Mouse (Mus musculus) left cerebral cortex, adult 18-20 months (tissue): ENCODE results near the gene Kif21b. TPM values are rescaled to one million over a fixed set of nuclear protein-coding genes. Genes with fewer than 3 reads are reported as not detected.

Experiments
- DNase-seq, 2 experiments: peaks; one replicate each; pipeline ENCODE4 v3.0.0; 2021 to 2022; ENCODE audit warnings: low spot score in 2 of 2, mixed read lengths in 1 of 2
- total RNA-seq, 2 experiments: library from RNA; stranded (reverse); gene quantifications; 2 replicates each; pipeline ENCODE4 v1.2.3; 2021

The Kif21b gene
- total RNA-seq, 2 experiments from 2014 or later: 54.8 to 57.3 TPM

DNA sequence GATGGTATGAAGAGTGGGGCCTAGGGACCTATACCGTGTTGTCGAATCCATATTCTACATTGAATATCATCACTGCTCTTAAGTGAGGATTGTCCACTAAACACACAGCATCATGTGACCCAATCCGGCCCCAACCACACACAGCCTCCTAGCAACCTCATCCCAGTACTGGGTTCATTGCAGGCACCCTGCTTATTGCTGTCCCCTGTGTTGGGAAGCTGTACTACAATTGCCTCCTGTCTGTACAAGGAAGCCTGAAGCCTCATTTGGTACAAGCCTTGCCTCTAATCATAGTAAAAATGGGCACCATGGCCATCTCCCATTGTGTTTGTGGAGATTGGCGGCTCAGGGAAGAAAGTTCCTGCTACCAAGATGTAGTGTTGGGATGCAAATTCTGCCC lies 25.1 kb downstream of the Kif21b start:
- no peak for DNase-seq

DNA sequence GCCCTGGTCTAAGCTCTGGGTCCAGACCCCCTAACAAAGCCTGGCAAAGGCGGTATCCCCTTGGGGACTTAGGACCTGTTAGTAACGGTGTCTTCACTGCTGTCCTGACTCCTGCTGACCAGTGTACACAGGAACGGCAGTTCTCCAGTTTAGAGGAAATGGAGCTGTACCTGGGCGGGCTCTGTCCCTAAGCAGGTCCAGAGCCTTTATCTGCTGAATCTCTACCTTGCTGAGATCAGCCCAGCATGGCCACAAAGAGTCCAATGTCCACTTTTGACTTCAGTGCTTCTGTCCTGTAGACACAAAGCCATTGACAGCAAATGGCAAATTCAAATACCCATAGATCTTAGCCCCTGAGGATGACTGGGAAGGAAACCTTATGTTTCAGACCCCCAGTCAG lies 25.8 kb downstream of the Kif21b start:
- no peak for DNase-seq

DNA sequence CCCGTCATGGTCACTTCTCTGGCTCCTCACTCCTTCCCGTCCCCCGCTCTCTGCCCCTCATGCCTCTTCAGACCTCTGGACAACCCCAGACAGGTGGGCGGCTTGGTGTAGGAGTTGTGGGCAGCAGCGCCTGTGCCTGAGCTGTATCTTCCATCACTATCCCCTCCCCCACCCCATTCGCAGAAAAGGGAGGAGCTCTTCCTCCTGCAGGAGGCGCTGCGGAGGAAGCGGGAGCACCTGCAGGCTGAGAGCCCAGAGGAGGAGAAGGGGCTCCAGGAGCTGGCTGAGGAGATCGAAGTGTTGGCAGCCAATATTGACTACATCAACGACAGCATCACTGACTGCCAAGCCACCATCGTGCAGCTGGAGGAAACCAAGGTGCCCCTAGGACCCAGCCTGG lies 28.6 kb downstream of the Kif21b start:
- DNase-seq: no peak

DNA sequence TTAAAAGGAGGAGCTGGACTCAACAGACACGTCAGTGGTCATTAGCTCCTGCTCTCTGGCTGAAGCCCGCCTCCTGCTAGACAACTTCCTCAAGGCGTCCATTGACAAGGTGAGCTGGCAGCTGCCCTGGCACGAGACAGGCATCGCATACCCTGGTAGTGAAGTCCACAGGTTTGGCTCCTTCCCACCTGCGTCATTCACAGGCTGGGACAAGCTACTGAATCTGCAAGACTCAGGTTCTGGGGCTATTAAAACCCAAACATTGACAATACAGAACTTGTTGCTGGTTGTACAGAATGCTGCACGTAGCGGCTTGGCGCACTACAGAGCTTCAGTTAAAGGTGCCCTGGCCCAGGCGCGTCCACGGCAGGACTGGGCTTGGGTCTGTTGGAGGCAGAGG lies 29.1 kb downstream of the Kif21b start:
- no peak for DNase-seq

DNA sequence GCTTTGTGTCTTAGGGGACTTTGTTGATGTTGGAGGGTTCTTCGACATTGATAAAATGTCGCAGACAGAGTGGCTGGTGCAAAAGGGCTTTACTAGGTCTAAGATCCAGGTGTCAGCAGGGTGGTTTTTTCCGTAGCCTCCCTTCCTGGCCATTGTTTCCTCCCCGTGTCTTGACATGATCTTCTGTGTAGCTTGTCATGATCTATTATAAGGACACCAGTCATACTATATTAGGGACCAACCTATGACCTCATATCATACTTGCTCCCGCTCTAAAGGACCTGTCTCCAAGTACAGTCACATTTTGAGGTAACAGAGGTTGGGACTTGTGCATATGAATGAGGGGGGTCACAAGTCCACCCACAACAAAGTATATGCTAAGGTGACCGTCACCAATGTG lies 29.7 kb downstream of the Kif21b start:
- no peak for DNase-seq

DNA sequence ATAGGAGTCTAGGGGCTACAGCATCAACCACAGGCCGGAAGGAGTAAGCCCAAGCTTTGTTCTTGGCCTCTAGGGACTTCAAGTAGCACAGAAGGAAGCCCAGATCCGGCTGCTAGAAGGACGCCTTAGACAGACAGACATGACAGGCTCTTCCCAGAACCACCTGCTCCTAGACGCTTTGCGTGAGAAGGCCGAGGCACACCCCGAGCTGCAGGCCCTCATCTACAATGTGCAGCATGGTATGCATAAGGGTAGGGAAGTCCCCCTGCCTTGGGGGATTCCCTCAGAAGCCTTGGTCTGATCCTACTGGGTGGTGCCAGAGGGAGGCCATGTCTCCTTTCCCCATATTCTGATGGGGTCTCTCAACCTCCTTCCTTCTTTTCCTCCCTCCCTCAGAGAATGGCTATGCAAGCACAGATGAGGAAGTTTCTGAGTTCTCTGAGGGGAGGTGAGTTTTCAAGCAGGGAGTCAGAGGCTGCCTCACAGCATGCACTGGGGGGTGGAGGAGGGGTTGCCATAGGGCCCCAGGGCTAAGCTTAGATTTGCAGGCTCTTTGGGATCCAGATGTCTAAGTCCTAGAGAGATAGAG lies 30.2 kb downstream of the Kif21b start:
- DNase-seq: no peak

DNA sequence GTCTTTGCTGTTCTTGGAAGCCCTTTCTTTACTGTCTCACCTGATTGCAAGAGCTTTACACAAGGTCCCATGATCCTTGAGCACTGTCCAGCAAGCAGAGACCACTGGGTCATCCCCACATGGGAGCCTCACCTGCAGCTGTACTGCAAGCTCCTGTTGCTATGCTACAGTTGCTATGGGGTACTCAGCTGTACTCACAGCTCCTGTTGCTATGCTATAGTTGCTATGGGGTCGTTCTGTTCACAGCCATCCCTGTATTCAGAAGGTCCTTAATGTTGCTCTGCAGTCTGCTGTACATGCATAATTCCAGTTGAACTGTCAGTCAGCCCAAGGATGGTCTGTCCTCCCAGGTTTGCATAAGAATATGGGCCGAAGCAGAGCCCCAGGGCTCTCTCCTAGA lies 34.2 kb downstream of the Kif21b start:
- no peak for DNase-seq

DNA sequence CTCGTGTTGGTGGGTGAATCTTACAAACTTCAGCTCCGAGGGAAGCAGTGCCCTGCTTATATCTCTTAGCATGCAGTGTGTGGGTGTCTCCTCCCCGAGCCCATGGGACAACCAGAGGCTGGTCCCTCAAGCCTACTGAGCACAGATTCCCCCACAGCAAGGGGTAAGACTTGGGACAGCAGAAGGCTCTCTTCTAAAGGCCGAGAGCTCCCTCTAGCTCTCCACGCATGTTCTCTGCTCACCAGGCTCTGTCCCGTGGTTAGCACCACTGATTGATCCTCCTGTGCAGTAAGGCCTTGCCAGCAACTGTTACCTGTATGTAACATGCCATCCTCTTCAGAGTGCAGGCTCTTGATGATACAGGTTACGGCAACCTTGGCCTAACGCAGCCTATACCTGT lies 36.5 kb downstream of the Kif21b start:
- peak; percentile 56 to 62 for DNase-seq

DNA sequence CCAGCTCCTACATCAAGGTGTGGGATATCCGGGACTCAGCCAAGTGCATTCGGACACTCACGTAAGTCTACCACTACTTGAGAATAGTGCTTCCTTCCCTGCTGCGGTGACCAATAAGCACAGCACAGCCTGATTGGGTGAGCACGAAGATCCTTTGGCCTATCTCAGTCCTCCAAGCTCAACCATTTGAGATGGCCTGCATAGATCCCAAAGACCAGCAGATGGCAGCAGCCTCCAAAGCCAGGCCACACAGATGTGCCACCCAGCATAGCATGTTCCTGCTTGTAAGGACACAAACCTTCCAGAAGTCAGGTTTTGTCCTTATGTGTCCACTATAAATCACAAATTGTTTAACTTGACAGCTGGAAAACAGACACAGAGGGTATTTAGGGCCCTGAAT lies 38.9 kb downstream of the Kif21b start:
- DNase-seq: peak; percentile 73 to 79

DNA sequence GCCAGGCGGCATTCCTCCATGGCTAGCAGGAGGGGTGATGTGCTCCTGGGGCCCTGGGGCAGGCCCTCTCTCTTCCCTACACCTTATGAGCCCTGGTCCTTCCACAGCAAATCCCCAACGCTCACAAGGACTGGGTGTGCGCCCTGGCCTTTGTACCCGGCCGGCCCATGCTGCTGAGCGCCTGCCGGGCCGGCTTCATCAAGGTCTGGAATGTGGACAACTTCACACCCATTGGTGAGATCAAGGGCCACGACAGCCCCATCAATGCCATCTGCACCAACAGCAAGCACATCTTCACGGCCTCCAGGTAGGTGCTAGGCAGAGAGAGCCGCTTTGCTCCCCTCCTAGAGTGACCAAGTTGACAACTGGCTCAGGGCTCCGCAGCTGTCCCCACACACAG lies 41.5 kb downstream of the Kif21b start:
- no peak for DNase-seq

DNA sequence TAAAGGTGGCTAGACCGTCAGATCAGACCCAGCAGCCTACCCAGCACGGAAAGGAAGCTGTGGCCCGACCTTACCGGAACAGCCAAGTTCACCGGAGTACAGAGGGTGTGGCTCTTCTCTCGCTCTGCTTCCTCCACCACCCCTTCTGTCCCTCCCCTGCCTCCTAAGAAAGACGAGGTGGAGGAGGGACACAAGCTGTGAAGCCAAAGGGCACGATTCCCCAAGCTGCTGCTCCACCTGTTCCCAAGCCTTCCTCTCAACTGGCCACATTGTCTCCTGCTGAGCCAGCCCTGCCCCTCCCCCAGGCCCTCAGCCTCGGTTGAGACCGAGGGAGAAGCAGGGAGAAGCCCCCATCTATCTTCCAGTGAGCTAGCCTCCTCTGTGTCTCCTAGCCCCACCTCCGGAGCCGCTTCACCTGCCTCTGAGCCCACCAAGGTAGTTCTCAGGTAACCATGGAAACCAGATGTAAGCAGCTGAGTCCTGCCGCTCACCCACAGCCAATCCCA lies 43.0 kb downstream of the Kif21b start:
- DNase-seq: peak in 1 of 2 experiments; percentile 2

DNA sequence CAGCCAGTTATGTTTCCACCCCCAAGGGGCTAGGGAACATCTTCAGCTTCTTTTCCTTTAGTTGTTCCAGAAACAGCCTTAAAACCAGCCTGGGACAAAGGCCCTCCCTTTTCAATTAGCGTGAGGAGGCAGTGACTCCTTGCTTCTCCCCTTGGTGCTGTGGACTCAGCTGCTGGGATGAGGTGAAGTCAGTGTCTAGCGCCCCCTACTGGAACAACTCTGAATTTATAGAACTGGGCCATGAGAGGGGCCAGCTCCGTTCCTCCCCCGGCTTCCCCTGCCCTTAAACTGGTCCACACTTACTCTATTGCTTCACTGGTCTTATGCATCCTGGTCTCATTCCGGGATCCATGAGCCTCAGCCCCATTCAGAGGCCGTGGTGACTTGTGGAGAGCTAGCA lies 44.0 kb downstream of the Kif21b start:
- peak in 1 of 2 experiments; percentile 66 for DNase-seq

DNA sequence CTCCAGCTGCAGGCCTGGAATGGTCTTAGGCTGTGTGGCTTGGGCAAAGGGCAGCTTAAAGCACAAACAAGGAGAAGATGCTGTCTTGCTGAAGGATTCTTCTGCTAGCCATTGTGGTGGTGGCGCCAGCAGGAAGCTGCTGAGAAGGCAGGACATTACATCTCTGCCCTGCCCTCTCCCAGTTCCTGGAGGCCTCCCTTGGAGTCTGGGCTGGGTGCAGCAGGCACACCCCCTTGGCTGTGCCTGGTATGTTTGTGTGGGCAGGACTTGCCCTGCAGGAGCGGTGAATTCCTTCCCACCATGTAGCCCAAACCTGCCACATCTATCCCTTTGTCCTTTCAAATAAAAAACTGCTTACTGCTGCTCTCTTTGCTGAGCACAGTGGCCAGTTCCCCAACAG lies 45.9 kb downstream of the Kif21b start:
- peak in 1 of 2 experiments; percentile 1 for DNase-seq

DNA sequence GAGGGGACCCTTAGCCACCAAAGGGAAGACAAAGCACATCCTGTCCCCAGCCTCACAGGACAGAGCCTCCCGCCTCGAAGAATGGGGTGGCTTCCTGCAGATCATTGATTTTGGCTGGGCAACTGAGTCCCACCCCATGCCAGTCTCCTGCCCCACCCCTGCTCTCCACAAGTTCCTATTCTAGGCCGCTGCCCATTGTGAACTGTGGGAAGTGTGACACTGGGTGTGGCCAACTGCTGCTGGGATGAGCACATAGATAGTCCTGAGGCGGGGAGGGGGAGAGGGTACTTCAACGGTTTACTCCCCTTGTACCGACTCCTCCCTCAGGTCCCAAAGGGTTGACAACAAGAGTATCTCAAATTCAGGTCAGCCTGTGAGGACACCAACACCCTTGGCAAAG lies 47.6 kb downstream of the Kif21b start:
- peak in 1 of 2 experiments; percentile 2 for DNase-seq

DNA sequence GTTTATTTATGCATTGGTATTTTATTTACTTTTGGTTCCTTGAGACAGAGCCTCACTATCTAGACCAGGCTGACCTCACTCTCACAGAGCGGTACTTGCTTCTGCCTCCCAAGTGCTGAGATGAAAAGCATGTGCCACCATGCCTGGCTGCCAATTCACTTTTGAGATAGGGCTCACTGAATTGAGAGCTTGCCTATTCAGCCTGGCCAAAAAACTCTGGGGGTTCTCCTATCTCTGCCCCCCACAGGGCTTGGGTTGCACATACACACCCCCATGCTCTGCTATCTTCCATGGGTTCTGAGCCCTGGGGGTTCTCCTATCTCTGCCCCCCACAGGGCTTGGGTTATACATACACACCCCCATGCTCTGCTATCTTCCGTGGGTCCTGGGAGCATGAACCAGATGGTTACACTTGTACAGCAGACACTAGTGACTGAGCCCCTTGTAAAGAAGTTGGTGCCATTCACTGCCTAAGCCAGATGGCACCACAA lies 48.4 kb downstream of the Kif21b start:
- no peak for DNase-seq

DNA sequence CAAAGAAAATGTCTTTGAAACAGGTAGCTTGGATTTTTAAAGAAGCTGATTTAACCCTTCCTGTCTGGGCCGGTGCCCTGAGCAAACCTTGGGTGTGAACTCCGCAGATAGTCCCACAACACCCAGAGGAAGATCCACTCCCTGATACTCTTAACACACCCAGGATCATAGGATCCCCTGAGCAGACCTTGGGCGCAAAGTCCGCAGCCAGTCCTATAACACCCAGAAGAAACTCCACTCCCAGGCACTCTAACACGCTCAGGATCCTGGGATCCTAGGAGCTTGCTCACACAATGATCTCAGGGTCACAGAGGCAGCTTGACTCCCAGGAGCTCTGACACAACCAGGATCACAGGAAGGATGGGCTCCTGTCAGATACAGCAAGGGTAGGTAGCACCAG lies 58.8 kb downstream of the Kif21b start:
- no peak for DNase-seq

DNA sequence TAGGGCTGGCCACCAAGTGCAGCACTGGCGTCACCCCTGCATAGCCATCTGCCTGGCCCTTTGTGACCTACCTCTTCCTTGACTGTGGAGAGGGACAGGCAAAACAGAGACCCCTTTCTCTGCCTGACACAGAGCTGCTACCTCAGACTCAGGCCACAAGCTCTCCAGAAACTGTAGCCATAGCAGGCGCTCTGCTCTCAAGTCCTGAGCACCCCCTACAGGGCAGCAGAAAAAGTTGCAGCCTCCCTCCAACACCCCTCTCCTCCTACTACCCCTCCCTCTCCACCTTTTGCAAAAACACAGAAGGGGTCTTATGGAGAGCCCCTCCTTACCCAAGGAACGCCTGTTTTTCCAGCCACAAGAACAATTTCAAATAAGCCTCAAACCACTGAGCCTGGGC lies 81.6 kb downstream of the Kif21b start, which contains the start of gene Mroh3:
Mroh3 (minus strand) TSS at position 26 of the 400 bp plus-strand sequence.
- DNase-seq: peak in 1 of 2 experiments; percentile 37

DNA sequence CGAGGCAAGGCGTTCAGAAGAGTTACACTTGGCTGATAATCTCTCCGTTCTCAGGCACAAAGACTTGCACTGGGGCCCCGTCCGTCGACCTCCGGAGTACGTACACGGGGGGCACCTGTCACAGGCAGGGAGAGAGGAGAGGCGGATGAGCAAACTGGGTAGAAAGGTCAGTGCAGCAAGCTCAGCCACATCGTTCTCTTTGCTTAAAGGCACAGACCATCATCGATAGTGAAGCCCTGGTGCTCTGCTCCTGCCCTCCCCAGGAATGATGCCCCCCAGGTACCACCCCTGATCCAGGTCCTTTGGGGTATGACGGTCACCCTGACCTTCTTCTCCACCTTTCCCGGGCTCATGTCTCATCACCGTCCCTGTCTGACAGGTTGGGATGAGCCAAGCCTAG lies 83.1 kb downstream of the Kif21b start:
- no peak for DNase-seq

DNA sequence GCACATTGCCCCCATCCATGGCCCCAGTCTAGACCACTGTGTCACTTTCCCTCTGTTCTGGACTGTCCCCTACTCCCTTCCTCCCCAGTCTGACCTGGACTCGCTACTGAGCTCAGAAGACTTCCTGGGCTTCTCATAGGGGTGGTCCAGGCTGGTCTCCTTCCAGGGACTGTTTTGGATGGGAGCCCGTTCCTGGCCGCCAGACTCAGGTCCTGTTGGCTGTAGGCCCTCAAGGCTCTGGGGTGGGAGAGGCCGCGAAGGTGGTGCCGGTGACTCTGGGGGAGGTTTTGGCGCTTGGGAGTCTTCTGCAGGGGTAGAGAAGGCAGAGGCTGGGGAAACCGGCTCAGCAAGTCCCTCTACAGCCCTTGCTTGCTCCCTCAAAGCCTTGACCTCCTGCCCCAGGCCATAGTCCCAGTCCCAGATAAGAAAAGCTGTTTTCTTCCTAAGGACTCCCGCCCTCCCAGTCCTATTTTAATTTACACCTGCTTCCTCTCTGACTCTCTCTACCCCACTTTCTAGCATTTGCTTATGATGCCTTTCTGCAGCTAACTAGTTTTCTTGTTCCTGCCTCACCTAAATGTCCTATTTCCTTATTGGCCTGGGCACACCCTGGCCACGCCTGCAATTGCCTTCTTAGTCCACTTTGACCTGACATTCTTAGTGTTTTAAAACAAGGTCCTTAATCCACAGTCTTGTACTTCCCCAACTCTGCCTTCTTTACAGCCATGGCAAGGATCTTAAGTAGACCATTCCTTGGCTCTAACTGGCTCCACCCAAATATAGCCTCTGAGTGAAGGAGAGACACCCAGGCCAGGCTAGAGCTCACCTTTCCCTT lies 89.1 kb downstream of the Kif21b start:
- no peak for DNase-seq

DNA sequence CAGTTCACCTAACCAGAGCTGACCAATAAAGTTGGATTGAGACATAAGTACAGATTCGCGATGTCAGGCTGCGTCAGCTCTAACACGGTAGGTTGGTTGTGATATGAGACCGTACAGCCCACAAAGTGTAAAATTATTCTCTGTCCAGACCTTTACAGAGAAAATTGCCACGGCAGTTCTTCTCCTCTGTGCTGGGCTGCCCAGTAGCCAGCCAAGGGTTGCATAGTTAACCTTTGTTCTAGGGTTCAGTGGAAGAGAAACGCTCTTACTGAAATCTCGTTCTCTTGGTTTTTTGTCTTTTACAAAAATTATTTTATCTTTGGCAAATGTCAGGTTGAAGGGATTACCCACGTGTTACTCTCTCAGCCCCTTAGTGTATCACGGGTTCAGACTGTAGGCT lies 91.2 kb downstream of the Kif21b start:
- DNase-seq: no peak

DNA sequence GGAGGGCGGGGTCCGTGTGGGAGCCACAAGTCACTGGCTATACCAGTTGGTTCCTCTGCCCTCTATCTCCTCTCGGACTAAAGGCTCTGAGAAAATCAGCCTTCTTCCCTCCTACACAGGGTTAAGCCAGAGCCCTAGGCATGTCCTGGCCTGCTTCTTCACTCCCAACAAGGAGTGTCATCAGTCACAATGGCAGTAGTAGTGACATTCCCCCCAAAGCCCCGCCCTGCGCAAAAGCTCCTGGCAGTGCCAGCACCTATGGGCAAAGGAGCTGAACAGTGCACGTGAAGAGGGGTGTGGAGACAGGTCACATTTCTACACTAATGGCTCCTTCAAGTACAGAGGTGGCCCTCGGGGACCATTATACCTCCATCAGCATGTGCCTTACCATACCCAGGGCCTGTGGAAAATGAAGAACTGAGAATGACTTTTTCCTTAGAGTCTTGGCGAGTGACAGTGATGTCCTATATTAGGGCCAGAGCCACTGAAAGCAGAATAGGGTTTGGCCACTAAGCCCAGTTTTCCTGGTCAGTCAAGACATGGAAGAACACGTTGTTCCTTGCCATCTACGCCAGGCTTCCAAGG lies 92.7 kb downstream of the Kif21b start:
- DNase-seq: no peak

DNA sequence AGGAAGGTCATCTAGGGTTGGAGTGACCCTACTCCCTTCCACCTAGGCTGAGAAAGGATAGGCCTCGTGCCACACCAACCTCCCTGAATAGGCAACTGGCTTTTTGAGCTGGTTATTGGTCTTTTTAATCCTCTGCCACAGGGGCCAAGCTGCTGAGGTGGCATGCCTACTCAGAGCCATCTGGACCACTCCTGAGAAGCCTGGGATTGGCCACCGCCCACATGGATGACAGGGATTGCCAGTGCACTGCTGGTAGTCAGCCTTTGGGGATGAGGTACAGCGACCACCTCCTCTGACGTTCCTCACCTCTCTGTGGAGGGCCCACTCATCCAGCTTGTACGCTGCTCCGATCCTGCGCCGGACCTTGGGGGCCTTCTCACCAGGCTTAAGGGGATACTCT lies 94.7 kb downstream of the Kif21b start:
- DNase-seq: no peak
